Mouse (Mus musculus) midbrain, embryonic 16.5 days (tissue): ENCODE measurements around the gene Itga9. TPM values are rescaled to one million over a fixed set of nuclear protein-coding genes. Genes with fewer than 3 reads are reported as not detected.
A peak's percentile ranks its signal among the peaks of the same experiment; 100 is the strongest.

Experiments
- ATAC-seq: fragments of 200-750 bp; cut with Nextera tagmentation; 2 replicates; pipeline ENCODE4 v1.8.0; 2017; ENCODE audit warnings: moderate TSS enrichment
- H3K27ac ChIP-seq: fragments of 300-500 bp; sonication (generic); 2 replicates; pipeline ENCODE4 v1.5.1; 2014; ENCODE audit warnings: mild to moderate bottlenecking, low read length, mixed read lengths
- H3K27me3 ChIP-seq: fragments of 300-500 bp; sonication (generic); 2 replicates; pipeline ENCODE4 v1.6.1; 2014; ENCODE audit warnings: low read depth, low read length, mixed read lengths; ENCODE audit not compliant: control insufficient read depth, insufficient read depth
- H3K36me3 ChIP-seq: fragments of 300-500 bp; sonication (generic); 2 replicates; pipeline ENCODE4 v1.6.1; 2014; ENCODE audit warnings: mild to moderate bottlenecking, low read length, moderate library complexity, mixed read lengths; ENCODE audit not compliant: control insufficient read depth, insufficient read depth
- H3K4me1 ChIP-seq: fragments of 300-500 bp; sonication (generic); 2 replicates; pipeline ENCODE4 v1.6.1; 2014; ENCODE audit warnings: mild to moderate bottlenecking, low read length, mixed read lengths; ENCODE audit not compliant: control insufficient read depth, insufficient read depth
- H3K4me2 ChIP-seq: fragments of 300-500 bp; sonication (generic); 2 replicates; pipeline ENCODE4 v1.6.1; 2014; ENCODE audit warnings: mild to moderate bottlenecking, low read length, mixed read lengths
- H3K4me3 ChIP-seq: fragments of 300-500 bp; sonication (generic); 2 replicates; pipeline ENCODE4 v1.5.1; 2014; ENCODE audit warnings: low read depth, mild to moderate bottlenecking, low read length, moderate library complexity, mixed read lengths
- H3K9ac ChIP-seq: fragments of 300-500 bp; sonication (generic); 2 replicates; pipeline ENCODE4 v1.6.1; 2014; ENCODE audit warnings: low read depth, low read length, mixed read lengths
- H3K9me3 ChIP-seq: fragments of 300-500 bp; sonication (generic); replicated peaks from 2 replicates; pipeline ENCODE4 v1.6.1; 2014; ENCODE audit warnings: mild to moderate bottlenecking, low read length, mixed read lengths; ENCODE audit not compliant: control insufficient read depth, poor library complexity, severe bottlenecking
- WGBS: fragments of 180-500 bp; shearing (Covaris S2); extraction: QIAGEN DNeasy Blood & Tissue Kit; methylation state at CpG from one replicate; pipeline ENCODE4 v1.1.7; 2014; 5-methylcytosine and 5-hydroxymethylcytosine counted together
- polyA plus RNA-seq: library from polyadenylated mRNA; unstranded; fragments of >200 nt; fragmentation: Nextera tagmentation; extraction: Ambion mirVana; gene quantifications from 2 replicates; pipeline ENCODE4 v1.2.1, GENCODE M21; 2015

The Itga9 gene
- polyA plus RNA-seq: 0.97 and 1.0 TPM in 2 replicates

- no peaks in the 10 kb centered on the region for H3K9me3 ChIP-seq
- ATAC-seq: peak; percentile 92
- no peaks in the 10 kb centered on the region for H3K36me3 ChIP-seq
- peak within 1 kb of the TSS; percentile 75 for H3K9ac ChIP-seq
- peak within 1 kb of the TSS; percentile 97 for H3K4me2 ChIP-seq
- no peak within 1 kb of the TSS for H3K27ac ChIP-seq
- WGBS: 32% methylated on average over 14 of the region's 42 CpGs
- peaks cover 10% of the 10 kb centered on the region for H3K27me3 ChIP-seq
- peaks cover 4% of the 10 kb centered on the region; the same call in 1 of the 2 replicates for H3K4me1 ChIP-seq
- peak within 1 kb of the TSS; percentile 55 for H3K4me3 ChIP-seq
Measured at GRCm38 (mm10) chr9:118606148-118606816, at the start of gene Itga9. Gene Itga9, plus strand, starts transcription at chr9:118606690.

GRCm38 (mm10) chr9:118556951-118557780 is 49.3 kb upstream of the Itga9 start:
- 78% methylated on average over 24 of the region's 24 CpGs for WGBS
- Histone ChIP-seq H3K4me1 (no peaks in the 10 kb centered on the region), H3K27me3 (no peaks in the 10 kb centered on the region), H3K9ac (no peak overlapping the region), H3K27ac (no peak overlapping the region), H3K4me2 (no peak overlapping the region), H3K36me3 (peaks cover 50% of the 10 kb centered on the region), H3K9me3 (no peaks in the 10 kb centered on the region), H3K4me3 (no peak overlapping the region)
- no peak for ATAC-seq

- Histone ChIP-seq H3K27ac (no peak overlapping the region), H3K4me1 (no peaks in the 10 kb centered on the region), H3K4me2 (no peak overlapping the region), H3K27me3 (no peaks in the 10 kb centered on the region), H3K4me3 (no peak overlapping the region), H3K9me3 (no peaks in the 10 kb centered on the region), H3K9ac (no peak overlapping the region), H3K36me3 (peaks cover 52% of the 10 kb centered on the region)
- WGBS: 95% methylated on average over 11 of the region's 11 CpGs
- no peak for ATAC-seq
Measured at GRCm38 (mm10) chr9:118563356-118563755, 43.1 kb upstream of the Itga9 start.

GRCm38 (mm10) chr9:118563866-118564265 is 42.6 kb upstream of the Itga9 start:
- no peak overlapping the region for H3K9ac ChIP-seq
- peaks cover 47% of the 10 kb centered on the region for H3K36me3 ChIP-seq
- no peaks in the 10 kb centered on the region for H3K4me1 ChIP-seq
- H3K27me3 ChIP-seq: no peaks in the 10 kb centered on the region
- WGBS: 96% methylated on average over 7 of the region's 7 CpGs
- no peak overlapping the region for H3K4me2 ChIP-seq
- no peak overlapping the region for H3K27ac ChIP-seq
- H3K4me3 ChIP-seq: no peak overlapping the region
- no peaks in the 10 kb centered on the region for H3K9me3 ChIP-seq
- ATAC-seq: no peak

GRCm38 (mm10) chr9:118564696-118565095 is 41.8 kb upstream of the Itga9 start:
- no peaks in the 10 kb centered on the region for H3K27me3 ChIP-seq
- no peak overlapping the region for H3K27ac ChIP-seq
- no peak overlapping the region for H3K9ac ChIP-seq
- H3K4me3 ChIP-seq: no peak overlapping the region
- H3K9me3 ChIP-seq: no peaks in the 10 kb centered on the region
- no peaks in the 10 kb centered on the region for H3K4me1 ChIP-seq
- WGBS: 91% methylated on average over 16 of the region's 16 CpGs
- H3K4me2 ChIP-seq: no peak overlapping the region
- ATAC-seq: no peak
- H3K36me3 ChIP-seq: peaks cover 46% of the 10 kb centered on the region

GRCm38 (mm10) chr9:118569328-118569727 is 37.2 kb upstream of the Itga9 start:
- no peak overlapping the region for H3K4me2 ChIP-seq
- no peaks in the 10 kb centered on the region for H3K27me3 ChIP-seq
- H3K36me3 ChIP-seq: peaks cover 25% of the 10 kb centered on the region
- H3K9me3 ChIP-seq: no peaks in the 10 kb centered on the region
- ATAC-seq: no peak
- no peaks in the 10 kb centered on the region for H3K4me1 ChIP-seq
- WGBS: 80% methylated on average over 6 of the region's 6 CpGs
- H3K4me3 ChIP-seq: no peak overlapping the region
- no peak overlapping the region for H3K9ac ChIP-seq
- no peak overlapping the region for H3K27ac ChIP-seq

GRCm38 (mm10) chr9:118570865-118571264 is 35.6 kb upstream of the Itga9 start:
- Histone ChIP-seq H3K27me3 (no peaks in the 10 kb centered on the region), H3K9me3 (no peaks in the 10 kb centered on the region), H3K9ac (no peak overlapping the region), H3K4me2 (no peak overlapping the region), H3K4me3 (no peak overlapping the region), H3K27ac (no peak overlapping the region), H3K4me1 (no peaks in the 10 kb centered on the region), H3K36me3 (peaks cover 24% of the 10 kb centered on the region)
- no peak for ATAC-seq
- WGBS: 83% methylated on average over 4 of the region's 4 CpGs

- no peak overlapping the region for H3K4me3 ChIP-seq
- H3K9me3 ChIP-seq: no peaks in the 10 kb centered on the region
- H3K4me1 ChIP-seq: no peaks in the 10 kb centered on the region
- H3K9ac ChIP-seq: no peak overlapping the region
- no peak for ATAC-seq
- 88% methylated on average over 4 of the region's 4 CpGs for WGBS
- no peaks in the 10 kb centered on the region for H3K27me3 ChIP-seq
- no peak overlapping the region for H3K27ac ChIP-seq
- no peak overlapping the region for H3K4me2 ChIP-seq
- peaks cover 22% of the 10 kb centered on the region for H3K36me3 ChIP-seq
Measured at GRCm38 (mm10) chr9:118571701-118572100, 34.8 kb upstream of the Itga9 start.

GRCm38 (mm10) chr9:118574911-118575310 is 31.6 kb upstream of the Itga9 start:
- no peaks in the 10 kb centered on the region for H3K4me1 ChIP-seq
- no peak overlapping the region for H3K4me3 ChIP-seq
- 96% methylated on average over 5 of the region's 5 CpGs for WGBS
- no peak overlapping the region for H3K27ac ChIP-seq
- no peak for ATAC-seq
- no peak overlapping the region for H3K4me2 ChIP-seq
- H3K36me3 ChIP-seq: peaks cover 14% of the 10 kb centered on the region
- no peaks in the 10 kb centered on the region for H3K9me3 ChIP-seq
- no peaks in the 10 kb centered on the region for H3K27me3 ChIP-seq
- H3K9ac ChIP-seq: no peak overlapping the region
